Mouse (Mus musculus) intestine, postnatal 0 days (tissue): Measurements from ENCODE around the gene Pcgf5. TPM values are rescaled to one million over a fixed set of nuclear protein-coding genes. Genes with fewer than 3 reads are reported as not detected.
"Not testable (repeated sequence)": the region's sequence is repeated elsewhere in the genome, so short reads cannot be mapped to it uniquely, and the experiment has no call there.

Source experiments
- ATAC-seq: fragments of 200-750 bp; cut with Nextera tagmentation; 2 replicates; pipeline ENCODE4 v1.8.0; 2017; ENCODE audit warnings: mild to moderate bottlenecking, moderate TSS enrichment, moderate library complexity
- H3K27ac ChIP-seq: fragments of 300-500 bp; sonication (generic); 2 replicates; pipeline ENCODE4 v1.5.1; 2014; ENCODE audit warnings: mild to moderate bottlenecking, low read depth, low read length, moderate library complexity
- H3K27me3 ChIP-seq: fragments of 300-500 bp; sonication (generic); replicated peaks from 2 replicates; pipeline ENCODE4 v1.6.1; 2014; ENCODE audit warnings: low read length, mixed read lengths; ENCODE audit not compliant: control insufficient read depth, insufficient read depth
- H3K36me3 ChIP-seq: fragments of 300-500 bp; sonication (generic); 2 replicates; pipeline ENCODE4 v1.6.1; 2014; ENCODE audit warnings: mild to moderate bottlenecking, moderate library complexity; ENCODE audit not compliant: control insufficient read depth, insufficient read depth
- H3K4me1 ChIP-seq: fragments of 300-500 bp; sonication (generic); replicated peaks from 2 replicates; pipeline ENCODE4 v1.6.1; 2014; ENCODE audit warnings: antibody characterized with exemption, low read length, mixed read lengths; ENCODE audit not compliant: control insufficient read depth, insufficient read depth
- H3K4me2 ChIP-seq: fragments of 300-500 bp; sonication (generic); replicated peaks from 2 replicates; pipeline ENCODE4 v1.6.1; 2014; ENCODE audit warnings: low read depth, mild to moderate bottlenecking, moderate library complexity
- H3K4me3 ChIP-seq: fragments of 300-500 bp; sonication (generic); 2 replicates; pipeline ENCODE4 v1.5.1; 2014; ENCODE audit warnings: low read depth, low read length
- H3K9ac ChIP-seq: fragments of 300-500 bp; sonication (generic); 2 replicates; pipeline ENCODE4 v1.6.1; 2014; ENCODE audit warnings: mild to moderate bottlenecking, low read depth, low read length
- H3K9me3 ChIP-seq: fragments of 300-500 bp; sonication (generic); 2 replicates; pipeline ENCODE4 v1.6.1; 2016; ENCODE audit warnings: mixed run types; ENCODE audit not compliant: control insufficient read depth
- CTCF ChIP-seq: sonication (generic); IDR thresholded peaks from 2 replicates; pipeline ENCODE4 v1.5.1; 2016; ENCODE audit warnings: low read depth, mild to moderate bottlenecking, control low read depth, antibody characterized with exemption, moderate library complexity
- WGBS: fragments of 180-500 bp; shearing (Covaris S2); extraction: QIAGEN DNeasy Blood & Tissue Kit; methylation state at CpG from one replicate; pipeline ENCODE4 v1.1.7; 2014; 5-methylcytosine and 5-hydroxymethylcytosine counted together
- polyA plus RNA-seq: library from polyadenylated mRNA; unstranded; fragments of >200 nt; fragmentation: Nextera tagmentation; extraction: Ambion mirVana; gene quantifications from 2 replicates; pipeline ENCODE4 v1.2.1, GENCODE M21; 2015

Gene Pcgf5
- polyA plus RNA-seq, 1 experiment from 2014 or later = 21.4 TPM

GRCm38 (mm10) chr19:36451731-36452130 lies 103.6 kb downstream of the Pcgf5 start:
- Histone ChIP-seq H3K27ac (no peak overlapping the region), H3K27me3 (no peaks in the 10 kb centered on the region), H3K36me3 (0 out of 2 replicates have a peak, but pooled peaks cover 6% of the 10 kb centered on the region), H3K4me2 (no peak overlapping the region), H3K4me3 (no peak overlapping the region), H3K9me3 (no peaks in the 10 kb centered on the region), H3K4me1 (no peaks in the 10 kb centered on the region), H3K9ac (no peak overlapping the region)
- ATAC-seq = no peak
- no peak for TF ChIP-seq CTCF
- WGBS = 52% methylated on average over 5 of the region's 5 CpGs

GRCm38 (mm10) chr19:36452210-36452609 lies 104.1 kb downstream of the Pcgf5 start:
- H3K27ac ChIP-seq, H3K4me3 ChIP-seq, H3K9me3 ChIP-seq, ATAC-seq, H3K36me3 ChIP-seq, H3K4me1 ChIP-seq, H3K9ac ChIP-seq, H3K4me2 ChIP-seq, H3K27me3 ChIP-seq: not testable (repeated sequence)
- WGBS = 77% methylated on average over 3 of the region's 3 CpGs

- H3K4me1 ChIP-seq = no peaks in the 10 kb centered on the region
- no peak overlapping the region for H3K4me2 ChIP-seq
- no peaks in the 10 kb centered on the region for H3K27me3 ChIP-seq
- TF ChIP-seq CTCF = no peak
- H3K36me3 ChIP-seq = 0 out of 2 replicates have a peak, but pooled peaks cover 6% of the 10 kb centered on the region
- no peak overlapping the region for H3K9ac ChIP-seq
- 61% methylated on average over 4 of the region's 4 CpGs for WGBS
- no peaks in the 10 kb centered on the region for H3K9me3 ChIP-seq
- ATAC-seq = no peak
- H3K27ac ChIP-seq = no peak overlapping the region
- no peak overlapping the region for H3K4me3 ChIP-seq
These were observed 105.3 kb downstream of the Pcgf5 start for GRCm38 (mm10) chr19:36453451-36453850.

GRCm38 (mm10) chr19:36470106-36470505 lies 122.0 kb downstream of the Pcgf5 start:
- no peak for ATAC-seq

GRCm38 (mm10) chr19:36471325-36471724 lies 123.2 kb downstream of the Pcgf5 start:
- Histone ChIP-seq H3K4me2 (no peak overlapping the region), H3K4me3 (no peak overlapping the region), H3K36me3 (no peaks in the 10 kb centered on the region), H3K9ac (no peak overlapping the region), H3K27ac (no peak overlapping the region), H3K27me3 (no peaks in the 10 kb centered on the region), H3K4me1 (no peaks in the 10 kb centered on the region), H3K9me3 (no peaks in the 10 kb centered on the region)
- ATAC-seq = no peak
- TF ChIP-seq CTCF = no peak
- WGBS = 89% methylated on average over 3 of the region's 3 CpGs

More at GRCm38 (mm10) chr19:36470106-36470505, 122.0 kb downstream of the Pcgf5 start:
- no peaks in the 10 kb centered on the region for H3K4me1 ChIP-seq
- 21% methylated on average over 6 of the region's 6 CpGs for WGBS
- H3K4me2 ChIP-seq = no peak overlapping the region
- TF ChIP-seq CTCF = peak; percentile 74
- H3K36me3 ChIP-seq = no peaks in the 10 kb centered on the region
- no peaks in the 10 kb centered on the region for H3K27me3 ChIP-seq
- no peaks in the 10 kb centered on the region for H3K9me3 ChIP-seq
- no peak overlapping the region for H3K27ac ChIP-seq
- H3K4me3 ChIP-seq = no peak overlapping the region
- no peak overlapping the region for H3K9ac ChIP-seq

- no peak for ATAC-seq
- Histone ChIP-seq H3K36me3 (no peaks in the 10 kb centered on the region), H3K9me3 (no peaks in the 10 kb centered on the region), H3K4me2 (no peak overlapping the region), H3K9ac (no peak overlapping the region), H3K27ac (no peak overlapping the region), H3K27me3 (no peaks in the 10 kb centered on the region), H3K4me3 (no peak overlapping the region), H3K4me1 (no peaks in the 10 kb centered on the region)
- 89% methylated on average over 4 of the region's 4 CpGs for WGBS
- TF ChIP-seq CTCF = no peak
These were observed 128.5 kb downstream of the Pcgf5 start for GRCm38 (mm10) chr19:36476596-36476995.

GRCm38 (mm10) chr19:36477151-36477550 lies 129.0 kb downstream of the Pcgf5 start:
- H3K4me2 ChIP-seq = no peak overlapping the region
- no peak overlapping the region for H3K9ac ChIP-seq
- WGBS = 44% methylated on average over 9 of the region's 9 CpGs
- no peaks in the 10 kb centered on the region for H3K27me3 ChIP-seq
- no peaks in the 10 kb centered on the region for H3K4me1 ChIP-seq
- TF ChIP-seq CTCF = no peak
- H3K4me3 ChIP-seq = no peak overlapping the region
- H3K9me3 ChIP-seq = no peaks in the 10 kb centered on the region
- no peak for ATAC-seq
- H3K36me3 ChIP-seq = no peaks in the 10 kb centered on the region
- no peak overlapping the region for H3K27ac ChIP-seq
